Mouse (Mus musculus): ENCODE measurements around the gene Pira2. TPM values are rescaled to one million over a fixed set of nuclear protein-coding genes. Genes with fewer than 3 reads are reported as not detected.
"Not testable (repeated sequence)": the region's sequence is repeated elsewhere in the genome, so short reads cannot be mapped to it uniquely, and the experiment has no call there.

Gene Pira2
- polyA plus RNA-seq (2014; fragmentation: Nextera tagmentation; extraction: Ambion mirVana) = 0.14 TPM in 1 of 2 replicates, not detected in the other

DNA sequence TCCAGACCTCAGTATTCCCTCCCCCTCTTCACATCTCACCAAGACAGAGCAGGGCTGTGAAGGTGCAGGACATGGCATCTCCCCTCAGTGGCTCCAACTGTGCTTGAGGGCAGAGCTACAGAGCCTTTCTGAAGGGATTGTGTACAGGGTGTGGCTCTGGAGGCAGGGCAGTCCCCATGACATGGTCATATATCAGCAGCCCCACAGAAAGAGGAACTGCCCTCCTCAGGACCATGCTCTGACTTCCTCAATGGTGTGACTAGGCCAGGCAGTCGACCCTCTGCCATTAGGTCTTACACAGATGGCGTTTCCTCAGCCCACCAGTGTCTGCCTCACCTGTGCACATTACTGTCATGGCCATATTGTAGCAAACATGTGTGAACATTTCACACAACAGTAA lies at the start of gene Pira2:
Gene Pira2, minus strand, starts transcription at position 101 of the 400 bp plus-strand sequence.
- not testable (repeated sequence) for H3K9ac ChIP-seq (replicated peaks; ENCODE audit: low read depth, low read length); ATAC-seq (ENCODE audit: insufficient number of reproducible peaks, insufficient read depth, low FRiP score, low read depth)
- WGBS = no CpG with 5 or more reads among the region's 2 CpGs

DNA sequence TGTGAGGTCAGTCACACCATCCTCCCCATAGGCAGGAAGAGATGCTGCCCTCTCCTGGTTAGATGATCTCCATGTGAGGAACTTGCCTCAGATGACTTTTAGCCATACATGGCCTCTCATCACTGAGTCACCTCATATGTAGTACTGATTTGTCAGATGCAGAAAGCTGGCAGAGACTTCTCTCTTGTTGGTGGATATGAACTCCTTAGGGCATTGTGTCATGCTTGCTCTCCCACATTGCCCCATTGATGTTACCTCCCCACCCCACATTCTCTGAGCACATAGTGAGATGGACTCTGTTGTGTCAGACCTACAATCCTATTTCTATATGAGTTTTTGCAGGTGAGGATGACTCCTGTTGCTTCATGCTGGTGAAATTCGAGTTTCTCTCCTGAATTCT lies 30.2 kb upstream of the Pira2 start:
- ATAC-seq (ENCODE audit: insufficient number of reproducible peaks, insufficient read depth, low FRiP score, low read depth); H3K9ac ChIP-seq (replicated peaks; ENCODE audit: low read depth, low read length); H3K36me3 ChIP-seq (ENCODE audit: control insufficient read depth, insufficient read depth, low read length); H3K4me3 ChIP-seq (ENCODE audit: low read depth, low read length); H3K4me1 ChIP-seq (ENCODE audit: control insufficient read depth, insufficient read depth, low read length); H3K9me3 ChIP-seq (ENCODE audit: control insufficient read depth, low read depth, low read length); H3K4me2 ChIP-seq (replicated peaks; ENCODE audit: low read depth, low read length); H3K27ac ChIP-seq (ENCODE audit: low read length); H3K27me3 ChIP-seq (ENCODE audit: control insufficient read depth, insufficient read depth, low read length): not testable (repeated sequence)
- WGBS = no CpG with 5 or more reads among the region's 1 CpGs

More for the DNA sequence above, at the start of gene Pira2:
- H3K4me1 ChIP-seq (ENCODE audit: control insufficient read depth, insufficient read depth, low read length); H3K9me3 ChIP-seq (ENCODE audit: control insufficient read depth, low read depth, low read length); H3K36me3 ChIP-seq (ENCODE audit: control insufficient read depth, insufficient read depth, low read length); H3K4me2 ChIP-seq (replicated peaks; ENCODE audit: low read depth, low read length); H3K27ac ChIP-seq (ENCODE audit: low read length); H3K4me3 ChIP-seq (ENCODE audit: low read depth, low read length); H3K27me3 ChIP-seq (ENCODE audit: control insufficient read depth, insufficient read depth, low read length): not testable (repeated sequence)

DNA sequence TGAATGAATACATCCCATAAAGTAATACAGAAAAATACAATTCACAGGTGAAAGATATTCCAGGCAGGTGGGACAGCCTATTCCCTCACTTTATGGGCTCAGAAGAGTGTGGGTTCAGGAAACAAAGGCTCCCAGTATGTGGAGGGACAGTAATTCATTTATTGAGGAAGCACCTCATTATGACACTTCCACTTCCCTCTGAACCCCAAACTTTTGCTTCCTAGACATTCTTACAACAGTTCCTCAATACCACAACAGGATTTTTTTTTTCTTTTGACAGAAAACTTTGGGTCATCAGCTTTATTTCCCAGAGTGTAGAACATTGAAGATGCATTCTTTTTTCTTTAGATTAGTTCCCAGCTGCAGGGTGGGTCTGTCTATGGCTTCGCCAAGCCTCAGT lies 7.0 kb downstream of the Pira2 start:
- ATAC-seq (ENCODE audit: insufficient number of reproducible peaks, insufficient read depth, low FRiP score, low read depth) = not testable (repeated sequence)
- WGBS = no CpG with 5 or more reads among the region's 1 CpGs

DNA sequence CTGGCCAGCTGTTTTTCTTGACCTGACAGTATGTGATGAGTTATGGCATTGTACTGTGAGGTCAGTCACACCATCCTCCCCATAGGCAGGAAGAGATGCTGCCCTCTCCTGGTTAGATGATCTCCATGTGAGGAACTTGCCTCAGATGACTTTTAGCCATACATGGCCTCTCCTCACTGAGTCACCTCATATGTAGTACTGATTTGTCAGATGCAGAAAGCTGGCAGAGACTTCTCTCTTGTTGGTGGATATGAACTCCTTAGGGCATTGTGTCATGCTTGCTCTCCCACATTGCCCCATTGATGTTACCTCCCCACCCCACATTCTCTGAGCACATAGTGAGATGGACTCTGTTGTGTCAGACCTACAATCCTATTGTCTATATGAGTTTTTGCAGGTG lies 14.2 kb downstream of the Pira2 start:
- not testable (repeated sequence) for H3K4me2 ChIP-seq (replicated peaks; ENCODE audit: low read depth, low read length); H3K27me3 ChIP-seq (ENCODE audit: control insufficient read depth, insufficient read depth, low read length); H3K4me3 ChIP-seq (ENCODE audit: low read depth, low read length); H3K27ac ChIP-seq (ENCODE audit: low read length); H3K9ac ChIP-seq (replicated peaks; ENCODE audit: low read depth, low read length); H3K36me3 ChIP-seq (ENCODE audit: control insufficient read depth, insufficient read depth, low read length); ATAC-seq (ENCODE audit: insufficient number of reproducible peaks, insufficient read depth, low FRiP score, low read depth); H3K9me3 ChIP-seq (ENCODE audit: control insufficient read depth, low read depth, low read length); H3K4me1 ChIP-seq (ENCODE audit: control insufficient read depth, insufficient read depth, low read length)

More for the DNA sequence above, 7.0 kb downstream of the Pira2 start:
- not testable (repeated sequence) for H3K4me1 ChIP-seq (ENCODE audit: control insufficient read depth, insufficient read depth, low read length); H3K4me2 ChIP-seq (replicated peaks; ENCODE audit: low read depth, low read length); H3K36me3 ChIP-seq (ENCODE audit: control insufficient read depth, insufficient read depth, low read length); H3K27me3 ChIP-seq (ENCODE audit: control insufficient read depth, insufficient read depth, low read length); H3K9me3 ChIP-seq (ENCODE audit: control insufficient read depth, low read depth, low read length); H3K27ac ChIP-seq (ENCODE audit: low read length); H3K4me3 ChIP-seq (ENCODE audit: low read depth, low read length); H3K9ac ChIP-seq (replicated peaks; ENCODE audit: low read depth, low read length)

DNA sequence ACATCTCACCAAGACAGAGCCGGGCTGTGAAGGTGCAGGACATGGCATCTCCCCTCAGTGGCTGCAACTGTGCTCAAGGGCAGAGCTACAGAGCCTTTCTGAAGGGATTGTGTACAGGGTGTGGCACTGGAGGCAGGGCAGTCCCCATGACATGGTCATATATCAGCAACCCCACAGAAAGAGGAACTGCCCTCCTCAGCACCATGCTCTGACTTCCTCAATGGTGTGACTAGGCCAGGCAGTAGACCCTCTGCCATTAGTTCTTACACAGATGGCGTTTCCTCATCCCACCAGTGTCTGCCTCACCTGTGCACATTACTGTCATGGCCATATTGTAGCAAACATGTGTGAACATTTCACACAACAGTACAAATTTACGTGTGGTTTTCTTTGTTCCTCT lies 19.3 kb downstream of the Pira2 start, which contains the start of gene Gm15448:
Gene Gm15448, minus strand, starts transcription at position 89 of the 400 bp plus-strand sequence.
- not testable (repeated sequence) for H3K27ac ChIP-seq (ENCODE audit: low read length); H3K36me3 ChIP-seq (ENCODE audit: control insufficient read depth, insufficient read depth, low read length); H3K9me3 ChIP-seq (ENCODE audit: control insufficient read depth, low read depth, low read length); H3K4me2 ChIP-seq (replicated peaks; ENCODE audit: low read depth, low read length); H3K27me3 ChIP-seq (ENCODE audit: control insufficient read depth, insufficient read depth, low read length); ATAC-seq (ENCODE audit: insufficient number of reproducible peaks, insufficient read depth, low FRiP score, low read depth); H3K4me1 ChIP-seq (ENCODE audit: control insufficient read depth, insufficient read depth, low read length); H3K9ac ChIP-seq (replicated peaks; ENCODE audit: low read depth, low read length); H3K4me3 ChIP-seq (ENCODE audit: low read depth, low read length)
- 41% methylated on average over 1 of the region's 3 CpGs for WGBS

DNA sequence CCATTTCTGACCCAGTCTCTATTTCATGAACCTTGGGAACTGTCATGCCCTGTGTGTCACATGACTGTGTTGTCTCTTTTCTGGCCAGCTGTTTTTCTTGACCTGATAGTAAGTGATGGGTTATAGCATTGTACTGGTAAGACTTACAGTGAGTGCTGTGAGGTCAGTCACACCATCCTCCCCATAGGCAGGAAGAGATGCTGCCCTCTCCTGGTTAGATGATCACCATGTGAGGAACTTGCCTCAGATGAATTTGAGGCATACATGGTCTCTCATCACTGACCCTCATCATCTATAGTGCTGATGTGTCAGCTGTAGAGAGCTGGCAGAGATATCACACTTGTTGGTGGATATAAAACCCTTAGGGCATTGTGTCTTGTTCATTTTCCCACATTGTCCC lies 32.9 kb downstream of the Pira2 start:
- not testable (repeated sequence) for H3K27ac ChIP-seq (ENCODE audit: low read length); H3K4me1 ChIP-seq (ENCODE audit: control insufficient read depth, insufficient read depth, low read length); H3K4me3 ChIP-seq (ENCODE audit: low read depth, low read length); ATAC-seq (ENCODE audit: insufficient number of reproducible peaks, insufficient read depth, low FRiP score, low read depth); H3K9ac ChIP-seq (replicated peaks; ENCODE audit: low read depth, low read length); H3K9me3 ChIP-seq (ENCODE audit: control insufficient read depth, low read depth, low read length); H3K4me2 ChIP-seq (replicated peaks; ENCODE audit: low read depth, low read length); H3K36me3 ChIP-seq (ENCODE audit: control insufficient read depth, insufficient read depth, low read length); H3K27me3 ChIP-seq (ENCODE audit: control insufficient read depth, insufficient read depth, low read length)

DNA sequence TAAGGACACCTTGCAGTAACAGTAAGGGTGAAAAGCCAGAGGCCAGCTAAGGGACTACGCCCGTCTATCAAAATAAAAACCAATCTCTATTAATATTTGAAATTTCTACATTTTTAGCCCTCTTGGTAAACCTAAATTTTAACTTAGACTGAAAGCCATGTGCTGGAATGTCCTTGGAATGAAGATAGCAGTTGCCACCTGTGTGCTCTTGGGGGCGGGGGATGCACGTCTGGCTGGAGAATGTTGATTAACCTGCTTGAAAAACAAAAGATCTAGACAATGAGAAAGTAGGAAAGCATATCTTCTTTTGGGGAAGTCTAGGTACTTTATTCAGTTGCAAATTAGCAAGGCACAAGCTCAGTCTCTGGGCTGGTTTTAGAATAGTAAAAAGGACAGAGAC lies 41.9 kb downstream of the Pira2 start:
- 83% methylated on average over 4 of the region's 4 CpGs for WGBS
- H3K27ac ChIP-seq (ENCODE audit: low read length); ATAC-seq (ENCODE audit: insufficient number of reproducible peaks, insufficient read depth, low FRiP score, low read depth); H3K4me3 ChIP-seq (ENCODE audit: low read depth, low read length); H3K4me2 ChIP-seq (replicated peaks; ENCODE audit: low read depth, low read length); H3K27me3 ChIP-seq (ENCODE audit: control insufficient read depth, insufficient read depth, low read length); H3K9ac ChIP-seq (replicated peaks; ENCODE audit: low read depth, low read length); H3K9me3 ChIP-seq (ENCODE audit: control insufficient read depth, low read depth, low read length); H3K36me3 ChIP-seq (ENCODE audit: control insufficient read depth, insufficient read depth, low read length); H3K4me1 ChIP-seq (ENCODE audit: control insufficient read depth, insufficient read depth, low read length): not testable (repeated sequence)

DNA sequence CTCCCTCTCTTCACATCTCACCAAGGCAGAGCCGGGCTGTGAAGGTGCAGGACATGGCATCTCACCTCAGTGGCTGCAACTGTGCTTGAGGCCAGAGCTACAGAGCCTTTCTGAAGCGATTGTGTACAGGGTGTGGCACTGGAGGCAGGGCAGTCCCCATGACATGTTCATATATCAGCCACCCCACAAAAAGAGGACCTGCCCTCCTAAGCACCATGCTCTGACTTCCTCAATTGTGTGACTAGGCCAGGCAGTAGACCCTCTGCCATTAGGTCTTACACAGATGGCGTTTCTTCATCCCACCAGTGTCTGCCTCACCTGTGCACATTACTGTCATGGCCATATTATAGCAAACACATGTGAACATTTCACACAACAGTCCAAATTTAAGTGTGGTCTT lies 44.9 kb downstream of the Pira2 start:
- H3K4me2 ChIP-seq (replicated peaks; ENCODE audit: low read depth, low read length); ATAC-seq (ENCODE audit: insufficient number of reproducible peaks, insufficient read depth, low FRiP score, low read depth); H3K27me3 ChIP-seq (ENCODE audit: control insufficient read depth, insufficient read depth, low read length); H3K27ac ChIP-seq (ENCODE audit: low read length); H3K9ac ChIP-seq (replicated peaks; ENCODE audit: low read depth, low read length); H3K4me1 ChIP-seq (ENCODE audit: control insufficient read depth, insufficient read depth, low read length); H3K36me3 ChIP-seq (ENCODE audit: control insufficient read depth, insufficient read depth, low read length); H3K9me3 ChIP-seq (ENCODE audit: control insufficient read depth, low read depth, low read length); H3K4me3 ChIP-seq (ENCODE audit: low read depth, low read length): not testable (repeated sequence)
- WGBS = 76% methylated on average over 3 of the region's 3 CpGs

DNA sequence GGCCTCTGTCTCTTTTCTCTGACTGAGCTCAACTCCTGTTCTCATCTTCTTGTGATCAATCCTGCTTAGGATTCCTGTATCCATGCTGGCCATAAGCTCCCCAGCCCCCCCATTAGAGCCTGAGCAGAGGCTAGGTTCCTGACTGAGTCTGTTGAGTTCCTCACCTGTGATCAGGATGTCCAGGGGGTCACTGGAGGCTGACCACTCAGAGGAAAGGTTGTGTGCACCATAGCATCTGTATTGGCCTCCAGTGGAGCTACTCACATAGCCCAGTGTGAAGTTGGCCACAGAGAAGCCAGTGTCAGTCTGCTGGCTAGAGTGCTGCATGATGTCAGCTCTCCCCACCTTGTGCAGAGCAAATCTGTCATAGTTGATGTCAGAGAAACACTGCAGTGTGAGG lies 48.6 kb downstream of the Pira2 start:
- H3K4me1 ChIP-seq (ENCODE audit: control insufficient read depth, insufficient read depth, low read length); H3K9ac ChIP-seq (replicated peaks; ENCODE audit: low read depth, low read length); H3K4me2 ChIP-seq (replicated peaks; ENCODE audit: low read depth, low read length); H3K27me3 ChIP-seq (ENCODE audit: control insufficient read depth, insufficient read depth, low read length); H3K36me3 ChIP-seq (ENCODE audit: control insufficient read depth, insufficient read depth, low read length); ATAC-seq (ENCODE audit: insufficient number of reproducible peaks, insufficient read depth, low FRiP score, low read depth); H3K27ac ChIP-seq (ENCODE audit: low read length); H3K4me3 ChIP-seq (ENCODE audit: low read depth, low read length); H3K9me3 ChIP-seq (ENCODE audit: control insufficient read depth, low read depth, low read length): not testable (repeated sequence)
